Mouse (Mus musculus) lung, embryonic 14.5 days (tissue): ENCODE results near the gene Hsf2bp. TPM values are rescaled to one million over a fixed set of nuclear protein-coding genes. Genes with fewer than 3 reads are reported as not detected.

ENCODE experiments used
- ATAC-seq: fragments of 200-750 bp; cut with Nextera tagmentation; 2 replicates; pipeline ENCODE4 v1.8.0; 2017; ENCODE audit warnings: mild to moderate bottlenecking, moderate TSS enrichment, moderate library complexity; ENCODE audit not compliant: insufficient read depth
- DNase-seq: peaks from one replicate; pipeline ENCODE4 v3.0.0-alpha.2; 2015
- H3K27ac ChIP-seq: fragments of 300-500 bp; sonication (generic); 2 replicates; pipeline ENCODE4 v1.5.1; 2014; ENCODE audit warnings: low read depth, mild to moderate bottlenecking, moderate library complexity
- H3K27me3 ChIP-seq: fragments of 300-500 bp; sonication (generic); 2 replicates; pipeline ENCODE4 v1.6.1; 2014; ENCODE audit warnings: low read length, control low read depth; ENCODE audit not compliant: insufficient read depth
- H3K36me3 ChIP-seq: fragments of 300-500 bp; sonication (generic); 2 replicates; pipeline ENCODE4 v1.6.1; 2014; ENCODE audit warnings: control low read depth; ENCODE audit not compliant: insufficient read depth
- H3K4me1 ChIP-seq: fragments of 300-500 bp; sonication (generic); 2 replicates; pipeline ENCODE4 v1.6.1; 2014; ENCODE audit warnings: antibody characterized with exemption, control low read depth; ENCODE audit not compliant: insufficient read depth
- H3K4me2 ChIP-seq: fragments of 300-500 bp; sonication (generic); 2 replicates; pipeline ENCODE4 v1.6.1; 2014; ENCODE audit warnings: mild to moderate bottlenecking
- H3K4me3 ChIP-seq: fragments of 300-500 bp; sonication (generic); 2 replicates; pipeline ENCODE4 v1.5.1; 2014; ENCODE audit warnings: low read depth, low read length
- H3K9ac ChIP-seq: fragments of 300-500 bp; sonication (generic); 2 replicates; pipeline ENCODE4 v1.6.1; 2014
- H3K9me3 ChIP-seq: fragments of 300-500 bp; sonication (generic); 2 replicates; pipeline ENCODE4 v1.6.1; 2016; ENCODE audit warnings: low read depth, low read length, control low read depth
- CTCF ChIP-seq: IDR thresholded peaks from 2 replicates; pipeline ENCODE4 v1.5.1; 2016; ENCODE audit warnings: antibody characterized with exemption, low read depth
- WGBS: fragments of 180-500 bp; shearing (Covaris S2); extraction: QIAGEN DNeasy Blood & Tissue Kit; methylation state at CpG from one replicate; pipeline ENCODE4 v1.1.7; 2014; 5-methylcytosine and 5-hydroxymethylcytosine counted together
- polyA plus RNA-seq: library from polyadenylated mRNA; unstranded; fragments of >200 nt; fragmentation: Nextera tagmentation; extraction: Ambion mirVana; gene quantifications from 2 replicates; pipeline ENCODE4 v1.2.1, GENCODE M21; 2014

Hsf2bp gene
- polyA plus RNA-seq, 1 experiment from 2014 or later: 0.55 TPM

DNA sequence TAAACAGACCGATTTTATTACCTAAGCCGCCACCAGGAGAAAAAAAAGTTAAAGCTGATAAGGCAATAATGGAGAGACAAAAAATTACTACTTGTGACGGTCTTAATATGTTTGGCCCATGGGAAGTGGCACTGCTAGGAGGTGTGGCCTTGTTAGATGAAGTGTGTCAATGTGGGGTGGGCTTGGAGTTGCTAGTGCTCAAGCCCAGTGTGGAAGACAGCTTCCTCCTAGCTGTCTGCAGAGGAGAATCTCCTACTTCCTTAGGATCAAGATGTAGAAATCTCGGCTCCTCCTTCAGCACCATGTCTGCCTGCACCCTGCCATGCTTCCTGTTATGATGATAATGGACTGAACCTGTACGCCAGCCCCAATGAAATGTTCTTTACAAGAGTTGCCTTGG, 61.5 kb downstream of the Hsf2bp start:
- Histone ChIP-seq H3K9ac (no peak overlapping the region), H3K9me3 (no peaks in the 10 kb centered on the region), H3K4me3 (no peak overlapping the region), H3K36me3 (no peaks in the 10 kb centered on the region), H3K4me1 (no peaks in the 10 kb centered on the region), H3K27me3 (no peaks in the 10 kb centered on the region), H3K27ac (no peak overlapping the region), H3K4me2 (no peak overlapping the region)
- TF ChIP-seq CTCF: no peak
- ATAC-seq: no peak
- peak; percentile 24 for DNase-seq
- WGBS: 48% methylated on average over 5 of the region's 5 CpGs

DNA sequence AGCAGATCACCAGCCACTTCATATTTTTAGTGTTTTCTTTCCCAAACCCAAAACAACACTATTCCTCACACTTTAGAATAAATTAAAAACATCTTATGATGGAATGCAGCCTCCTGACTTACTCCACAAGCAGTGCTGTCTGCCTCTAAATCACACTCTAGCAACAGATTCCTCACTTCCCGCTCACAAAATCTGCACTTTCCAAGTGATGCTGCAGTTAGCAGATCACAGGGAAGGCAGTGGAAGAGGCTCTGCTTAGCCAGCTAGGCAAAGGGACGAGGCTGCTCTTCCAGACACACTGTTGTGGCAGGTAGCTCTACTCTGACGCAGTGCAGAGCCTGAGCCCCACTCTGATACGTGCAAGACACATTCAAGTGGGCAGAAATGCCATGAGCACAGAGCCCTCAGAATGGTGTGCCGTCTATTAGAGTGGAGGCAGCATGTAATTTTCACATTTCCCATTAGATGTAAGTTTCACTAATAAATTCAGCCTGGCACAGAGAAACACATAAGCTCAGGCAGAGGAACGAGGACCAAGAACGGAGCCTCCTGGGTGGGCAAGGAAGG, 62.4 kb downstream of the Hsf2bp start:
- TF ChIP-seq CTCF: no peak

DNA sequence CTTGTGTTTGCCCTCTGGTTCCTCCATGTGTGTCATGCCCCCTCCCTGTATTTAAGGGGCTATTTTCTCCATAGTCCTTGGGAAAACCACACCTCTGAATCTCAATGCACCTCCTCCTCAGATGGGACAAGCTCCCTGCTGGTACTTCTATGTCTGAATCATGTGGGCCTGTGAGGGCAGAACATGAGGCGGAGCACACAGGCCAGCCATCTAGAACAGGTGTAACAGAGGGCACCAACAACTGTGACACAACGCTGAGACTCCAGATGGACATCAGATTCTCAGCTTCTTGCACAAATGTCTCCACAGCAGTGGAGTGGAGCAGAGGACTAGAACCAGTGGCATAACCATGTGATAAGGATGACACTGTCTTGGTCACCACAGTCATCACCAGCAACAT, 65.3 kb downstream of the Hsf2bp start:
- no peak for ATAC-seq
- whole genome bisulfite sequencing: 89% methylated on average over 2 of the region's 2 CpGs
- H3K4me2 ChIP-seq: no peak overlapping the region
- H3K9ac ChIP-seq: no peak overlapping the region
- DNase-seq: no peak
- no peak for TF ChIP-seq CTCF
- H3K27ac ChIP-seq: no peak overlapping the region
- no peaks in the 10 kb centered on the region for H3K27me3 ChIP-seq
- no peaks in the 10 kb centered on the region for H3K9me3 ChIP-seq
- no peaks in the 10 kb centered on the region for H3K36me3 ChIP-seq
- H3K4me1 ChIP-seq: no peaks in the 10 kb centered on the region
- H3K4me3 ChIP-seq: no peak overlapping the region

More for the DNA sequence above, 62.4 kb downstream of the Hsf2bp start:
- no peaks in the 10 kb centered on the region for H3K27me3 ChIP-seq
- DNase-seq (peak; percentile 10), ATAC-seq (no peak)
- no peaks in the 10 kb centered on the region for H3K9me3 ChIP-seq
- no peaks in the 10 kb centered on the region for H3K36me3 ChIP-seq
- no peaks in the 10 kb centered on the region for H3K4me1 ChIP-seq
- no peak overlapping the region for H3K4me2 ChIP-seq
- H3K27ac ChIP-seq: no peak overlapping the region
- H3K9ac ChIP-seq: no peak overlapping the region
- 55% methylated on average over 7 of the region's 7 CpGs for WGBS
- H3K4me3 ChIP-seq: no peak overlapping the region

DNA sequence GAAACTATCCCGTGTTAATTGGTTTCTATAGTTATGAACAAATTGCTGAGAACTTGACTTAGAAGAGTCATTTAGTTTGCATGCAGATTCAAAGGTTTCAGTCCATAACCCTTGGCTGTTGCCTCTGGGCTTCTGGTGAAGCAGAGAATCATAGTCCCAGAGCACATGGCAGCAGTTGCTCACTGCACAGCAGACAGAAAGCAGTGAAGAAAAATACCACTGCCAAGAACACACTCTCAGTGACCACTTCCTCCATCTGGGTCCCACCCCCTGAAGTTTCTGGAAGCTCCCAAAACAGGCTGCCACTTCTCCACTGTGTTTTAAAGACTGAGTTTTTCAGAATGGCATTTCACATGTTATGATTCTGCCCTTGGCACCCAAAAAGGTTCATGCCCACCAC, 67.3 kb downstream of the Hsf2bp start:
- 80% methylated on average over 1 of the region's 1 CpGs for WGBS
- no peak overlapping the region for H3K4me3 ChIP-seq
- no peak for TF ChIP-seq CTCF
- ATAC-seq (no peak), DNase-seq (no peak)
- no peaks in the 10 kb centered on the region for H3K4me1 ChIP-seq
- no peaks in the 10 kb centered on the region for H3K9me3 ChIP-seq
- H3K4me2 ChIP-seq: no peak overlapping the region
- no peaks in the 10 kb centered on the region for H3K36me3 ChIP-seq
- H3K9ac ChIP-seq: no peak overlapping the region
- no peaks in the 10 kb centered on the region for H3K27me3 ChIP-seq
- H3K27ac ChIP-seq: no peak overlapping the region

DNA sequence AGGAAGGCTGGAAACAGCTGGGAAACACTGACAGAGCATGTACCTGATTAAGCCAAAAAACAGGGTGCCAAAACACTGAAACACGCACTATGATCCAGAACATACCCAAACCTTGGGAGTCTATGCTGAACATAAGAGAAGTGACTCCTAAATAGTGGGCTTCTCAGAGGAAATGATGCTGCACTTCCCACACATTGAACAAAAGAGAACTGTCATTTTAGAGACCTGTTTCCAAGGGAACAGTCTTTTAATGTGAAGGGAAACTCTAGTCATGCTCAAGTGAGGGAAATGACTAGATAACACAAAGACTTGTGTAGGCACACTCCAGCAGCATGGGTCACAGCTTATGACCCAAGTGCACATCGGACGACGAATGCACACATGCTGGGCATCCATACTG, 68.8 kb downstream of the Hsf2bp start:
- 57% methylated on average over 4 of the region's 4 CpGs for WGBS
- no peaks in the 10 kb centered on the region for H3K9me3 ChIP-seq
- DNase-seq (no peak), ATAC-seq (no peak)
- H3K4me1 ChIP-seq: no peaks in the 10 kb centered on the region
- H3K36me3 ChIP-seq: no peaks in the 10 kb centered on the region
- H3K4me3 ChIP-seq: no peak overlapping the region
- no peak overlapping the region for H3K9ac ChIP-seq
- no peak overlapping the region for H3K4me2 ChIP-seq
- no peak for TF ChIP-seq CTCF
- H3K27me3 ChIP-seq: no peaks in the 10 kb centered on the region
- no peak overlapping the region for H3K27ac ChIP-seq

DNA sequence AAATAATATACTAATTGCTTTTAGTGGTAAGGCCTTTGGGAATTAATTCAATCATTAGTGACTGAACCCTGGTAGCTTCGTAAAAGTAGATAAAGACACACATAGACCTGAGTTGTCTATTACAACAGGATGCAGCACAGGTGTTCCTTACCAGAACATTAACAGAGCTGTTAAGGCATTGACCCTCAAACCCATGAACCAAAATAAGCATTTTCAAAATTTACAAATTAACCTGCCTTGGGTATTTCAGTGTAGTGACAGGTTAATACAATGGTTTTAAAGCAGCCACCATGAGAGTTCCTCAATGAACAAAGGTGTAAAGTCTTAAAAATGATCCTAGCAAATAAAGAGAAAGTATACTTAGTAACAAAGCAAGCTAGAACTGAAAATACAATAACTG, 69.6 kb downstream of the Hsf2bp start:
- DNase-seq (no peak), ATAC-seq (no peak)
- Histone ChIP-seq H3K27me3 (no peaks in the 10 kb centered on the region), H3K9me3 (no peaks in the 10 kb centered on the region), H3K4me2 (no peak overlapping the region), H3K27ac (no peak overlapping the region), H3K4me1 (no peaks in the 10 kb centered on the region), H3K36me3 (no peaks in the 10 kb centered on the region), H3K4me3 (no peak overlapping the region), H3K9ac (no peak overlapping the region)
- TF ChIP-seq CTCF: no peak
- WGBS: 97% methylated on average over 1 of the region's 1 CpGs

DNA sequence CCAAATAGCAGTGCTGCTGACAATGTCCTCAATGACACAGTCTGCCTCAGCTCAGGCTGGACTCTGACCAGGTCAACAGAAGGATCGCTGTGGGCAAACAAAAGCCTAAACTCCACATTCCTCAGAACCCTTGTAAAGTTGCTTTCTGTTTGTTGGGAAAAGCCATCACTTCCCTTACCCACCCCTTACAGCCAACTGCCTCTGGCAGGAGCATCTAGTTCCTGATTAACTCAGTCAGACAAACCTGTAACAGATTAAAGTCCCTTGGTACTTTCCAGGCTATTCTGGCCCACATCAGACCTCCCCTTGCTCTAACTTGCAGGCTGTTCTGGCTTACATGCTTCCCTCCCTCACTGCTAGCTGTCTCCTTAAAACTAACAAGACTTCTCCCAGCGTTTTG, 70.5 kb downstream of the Hsf2bp start:
- Histone ChIP-seq H3K4me1 (no peaks in the 10 kb centered on the region), H3K9me3 (no peaks in the 10 kb centered on the region), H3K27ac (no peak overlapping the region), H3K27me3 (no peaks in the 10 kb centered on the region), H3K4me2 (no peak overlapping the region), H3K4me3 (no peak overlapping the region), H3K36me3 (no peaks in the 10 kb centered on the region), H3K9ac (no peak overlapping the region)
- WGBS: 29% methylated on average over 2 of the region's 2 CpGs
- no peak for TF ChIP-seq CTCF
- no peak for ATAC-seq
- DNase-seq: no peak

DNA sequence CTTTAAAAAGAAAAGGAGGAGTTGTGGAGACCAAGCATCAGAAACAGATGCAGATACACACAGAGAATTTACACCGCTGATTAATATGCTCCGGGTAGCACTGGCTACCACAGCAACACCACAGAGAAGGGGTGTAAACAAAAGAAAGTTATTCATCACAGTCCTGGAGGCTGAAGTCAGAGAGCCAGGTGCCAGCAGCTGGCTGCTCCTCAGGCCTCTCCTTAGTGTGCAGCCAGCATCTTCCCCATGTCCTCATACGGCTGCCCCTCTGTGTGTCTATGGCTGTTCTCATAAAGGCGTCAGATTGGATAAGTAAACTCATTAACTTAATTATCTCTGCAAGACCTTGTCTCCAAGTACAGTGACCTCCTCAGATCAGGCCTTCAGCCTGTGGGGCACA, 73.2 kb downstream of the Hsf2bp start:
- 73% methylated on average over 4 of the region's 4 CpGs for WGBS
- ATAC-seq: no peak
- Histone ChIP-seq H3K9me3 (no peaks in the 10 kb centered on the region), H3K9ac (no peak overlapping the region), H3K4me1 (no peaks in the 10 kb centered on the region), H3K36me3 (no peaks in the 10 kb centered on the region), H3K4me2 (no peak overlapping the region), H3K27ac (no peak overlapping the region), H3K27me3 (no peaks in the 10 kb centered on the region), H3K4me3 (no peak overlapping the region)
- no peak for DNase-seq
- TF ChIP-seq CTCF: no peak
